Mouse (Mus musculus) embryonic facial prominence, embryonic 12.5 days (tissue): ENCODE results near the gene Erc2. TPM values are rescaled to one million over a fixed set of nuclear protein-coding genes. Genes with fewer than 3 reads are reported as not detected.

Experiments
- ATAC-seq: fragments of 200-750 bp; cut with Nextera tagmentation; 2 replicates; pipeline ENCODE4 v1.8.0; 2017; ENCODE audit not compliant: insufficient number of reproducible peaks, insufficient read depth, low FRiP score, low TSS enrichment
- H3K27ac ChIP-seq: fragments of 300-500 bp; sonication (generic); 2 replicates; pipeline ENCODE4 v1.5.1; 2016; ENCODE audit warnings: mild to moderate bottlenecking
- H3K27me3 ChIP-seq: fragments of 300-500 bp; sonication (generic); 2 replicates; pipeline ENCODE4 v1.6.1; 2016; ENCODE audit warnings: mild to moderate bottlenecking, moderate library complexity
- H3K36me3 ChIP-seq: fragments of 300-500 bp; sonication (generic); 2 replicates; pipeline ENCODE4 v1.6.1; 2016; ENCODE audit warnings: mild to moderate bottlenecking
- H3K4me1 ChIP-seq: fragments of 300-500 bp; sonication (generic); 2 replicates; pipeline ENCODE4 v1.6.1; 2016
- H3K4me2 ChIP-seq: fragments of 300-500 bp; sonication (generic); replicated peaks from 2 replicates; pipeline ENCODE4 v1.6.1; 2016; ENCODE audit warnings: mild to moderate bottlenecking, moderate library complexity
- H3K4me3 ChIP-seq: fragments of 300-500 bp; sonication (generic); 2 replicates; pipeline ENCODE4 v1.5.1; 2016; ENCODE audit warnings: mild to moderate bottlenecking
- H3K9ac ChIP-seq: fragments of 300-500 bp; sonication (generic); 2 replicates; pipeline ENCODE4 v1.6.1; 2016; ENCODE audit warnings: mild to moderate bottlenecking, moderate library complexity
- H3K9me3 ChIP-seq: fragments of 300-500 bp; sonication (generic); 2 replicates; pipeline ENCODE4 v1.6.1; 2016; ENCODE audit warnings: mild to moderate bottlenecking, moderate library complexity
- WGBS: fragments of 180-500 bp; shearing (Covaris S2); methylation state at CpG from one replicate; pipeline ENCODE4 v1.1.7; 2016; 5-methylcytosine and 5-hydroxymethylcytosine counted together
- polyA plus RNA-seq: library from polyadenylated mRNA; unstranded; fragments of >200 nt; fragmentation: Nextera tagmentation; extraction: Ambion mirVana; gene quantifications from 2 replicates; pipeline ENCODE4 v1.2.1, GENCODE M21; 2016

Gene Erc2
- polyA plus RNA-seq, 1 experiment from 2014 or later, result 12.0 TPM

- Histone ChIP-seq H3K36me3 (no peaks in the 10 kb centered on the region), H3K4me1 (peaks cover 3% of the 10 kb centered on the region; the same call in 1 of the 2 replicates), H3K27me3 (no peaks in the 10 kb centered on the region), H3K9me3 (no peaks in the 10 kb centered on the region), H3K4me2 (no peak overlapping the region), H3K4me3 (no peak overlapping the region), H3K9ac (no peak overlapping the region), H3K27ac (no peak overlapping the region)
- ATAC-seq, result no peak
- 67% methylated on average over 7 of the region's 7 CpGs for WGBS
These were observed 704.2 kb downstream of the Erc2 start for GRCm38 (mm10) chr14:28326456-28326855.

- Histone ChIP-seq H3K27ac (no peak overlapping the region), H3K27me3 (no peaks in the 10 kb centered on the region), H3K4me3 (no peak overlapping the region), H3K9ac (no peak overlapping the region), H3K4me2 (no peak overlapping the region), H3K9me3 (no peaks in the 10 kb centered on the region), H3K4me1 (peaks cover 22% of the 10 kb centered on the region), H3K36me3 (no peaks in the 10 kb centered on the region)
- ATAC-seq, result no peak
- WGBS, result 41% methylated on average over 8 of the region's 8 CpGs
These were observed 706.3 kb downstream of the Erc2 start for GRCm38 (mm10) chr14:28328512-28328911.

GRCm38 (mm10) chr14:28331108-28331507, 708.9 kb downstream of the Erc2 start:
- ATAC-seq, result no peak
- Histone ChIP-seq H3K27me3 (no peaks in the 10 kb centered on the region), H3K4me3 (no peak overlapping the region), H3K9me3 (no peaks in the 10 kb centered on the region), H3K4me2 (no peak overlapping the region), H3K9ac (no peak overlapping the region), H3K36me3 (no peaks in the 10 kb centered on the region), H3K4me1 (peaks cover 33% of the 10 kb centered on the region), H3K27ac (no peak overlapping the region)
- 79% methylated on average over 5 of the region's 5 CpGs for WGBS

GRCm38 (mm10) chr14:28332351-28332953, 710.2 kb downstream of the Erc2 start:
- peaks cover 33% of the 10 kb centered on the region for H3K4me1 ChIP-seq
- no peak overlapping the region for H3K9ac ChIP-seq
- peak overlapping the region; percentile 65 for H3K27ac ChIP-seq
- H3K4me3 ChIP-seq, result no peak overlapping the region
- H3K9me3 ChIP-seq, result no peaks in the 10 kb centered on the region
- no peak overlapping the region for H3K4me2 ChIP-seq
- no peaks in the 10 kb centered on the region for H3K36me3 ChIP-seq
- peak; percentile 69; the same call in 1 of the 2 replicates for ATAC-seq
- WGBS, result 13% methylated on average over 3 of the region's 3 CpGs
- H3K27me3 ChIP-seq, result no peaks in the 10 kb centered on the region

- no peak overlapping the region for H3K9ac ChIP-seq
- H3K27ac ChIP-seq, result no peak overlapping the region
- no peaks in the 10 kb centered on the region for H3K36me3 ChIP-seq
- H3K4me2 ChIP-seq, result no peak overlapping the region
- no peak overlapping the region for H3K4me3 ChIP-seq
- H3K9me3 ChIP-seq, result no peaks in the 10 kb centered on the region
- ATAC-seq, result no peak
- WGBS, result 93% methylated on average over 3 of the region's 3 CpGs
- H3K27me3 ChIP-seq, result no peaks in the 10 kb centered on the region
- peaks cover 5% of the 10 kb centered on the region for H3K4me1 ChIP-seq
These were observed 716.9 kb downstream of the Erc2 start for GRCm38 (mm10) chr14:28339146-28339545.

- H3K4me3 ChIP-seq, result no peak overlapping the region
- 0 out of 2 replicates have a peak, but pooled peaks have one; percentile 60 for ATAC-seq
- H3K36me3 ChIP-seq, result no peaks in the 10 kb centered on the region
- WGBS, result 53% methylated on average over 1 of the region's 1 CpGs
- H3K9ac ChIP-seq, result no peak overlapping the region
- H3K27me3 ChIP-seq, result no peaks in the 10 kb centered on the region
- H3K9me3 ChIP-seq, result no peaks in the 10 kb centered on the region
- no peaks in the 10 kb centered on the region for H3K4me1 ChIP-seq
- no peak overlapping the region for H3K27ac ChIP-seq
- no peak overlapping the region for H3K4me2 ChIP-seq
These were observed 726.9 kb downstream of the Erc2 start for GRCm38 (mm10) chr14:28349129-28349528.

GRCm38 (mm10) chr14:28356031-28356430, 733.8 kb downstream of the Erc2 start:
- H3K4me3 ChIP-seq, result no peak overlapping the region
- no peaks in the 10 kb centered on the region for H3K4me1 ChIP-seq
- ATAC-seq, result no peak
- no peak overlapping the region for H3K27ac ChIP-seq
- no peaks in the 10 kb centered on the region for H3K9me3 ChIP-seq
- no peaks in the 10 kb centered on the region for H3K36me3 ChIP-seq
- H3K9ac ChIP-seq, result no peak overlapping the region
- H3K4me2 ChIP-seq, result no peak overlapping the region
- no peaks in the 10 kb centered on the region for H3K27me3 ChIP-seq

- Histone ChIP-seq H3K4me2 (no peak overlapping the region), H3K4me1 (no peaks in the 10 kb centered on the region), H3K36me3 (no peaks in the 10 kb centered on the region), H3K9ac (no peak overlapping the region), H3K4me3 (no peak overlapping the region), H3K27me3 (no peaks in the 10 kb centered on the region), H3K27ac (no peak overlapping the region), H3K9me3 (no peaks in the 10 kb centered on the region)
- ATAC-seq, result no peak
- 75% methylated on average over 4 of the region's 4 CpGs for WGBS
These were observed 737.3 kb downstream of the Erc2 start for GRCm38 (mm10) chr14:28359502-28359901.

- no peak overlapping the region for H3K4me2 ChIP-seq
- no peak overlapping the region for H3K27ac ChIP-seq
- no peaks in the 10 kb centered on the region for H3K36me3 ChIP-seq
- no peak for ATAC-seq
- no peak overlapping the region for H3K4me3 ChIP-seq
- H3K27me3 ChIP-seq, result no peaks in the 10 kb centered on the region
- H3K4me1 ChIP-seq, result no peaks in the 10 kb centered on the region
- WGBS, result 96% methylated on average over 4 of the region's 4 CpGs
- no peaks in the 10 kb centered on the region for H3K9me3 ChIP-seq
- no peak overlapping the region for H3K9ac ChIP-seq
These were observed 737.8 kb downstream of the Erc2 start for GRCm38 (mm10) chr14:28359983-28360382.

GRCm38 (mm10) chr14:28362336-28362735, 740.1 kb downstream of the Erc2 start:
- whole genome bisulfite sequencing, result 23% methylated on average over 4 of the region's 4 CpGs
- no peaks in the 10 kb centered on the region for H3K27me3 ChIP-seq
- H3K36me3 ChIP-seq, result no peaks in the 10 kb centered on the region
- H3K27ac ChIP-seq, result no peak overlapping the region
- no peak overlapping the region for H3K4me3 ChIP-seq
- no peak for ATAC-seq
- H3K9me3 ChIP-seq, result no peaks in the 10 kb centered on the region
- H3K4me2 ChIP-seq, result no peak overlapping the region
- no peak overlapping the region for H3K9ac ChIP-seq
- no peaks in the 10 kb centered on the region for H3K4me1 ChIP-seq

GRCm38 (mm10) chr14:28370713-28371112, 748.5 kb downstream of the Erc2 start:
- Histone ChIP-seq H3K4me2 (no peak overlapping the region), H3K27me3 (no peaks in the 10 kb centered on the region), H3K4me1 (peaks cover 4% of the 10 kb centered on the region), H3K27ac (no peak overlapping the region), H3K4me3 (no peak overlapping the region), H3K9me3 (no peaks in the 10 kb centered on the region), H3K36me3 (no peaks in the 10 kb centered on the region), H3K9ac (no peak overlapping the region)
- ATAC-seq, result no peak
- 67% methylated on average over 8 of the region's 8 CpGs for whole genome bisulfite sequencing

- H3K4me2 ChIP-seq, result no peak overlapping the region
- H3K27ac ChIP-seq, result no peak overlapping the region
These were observed 749.4 kb downstream of the Erc2 start for GRCm38 (mm10) chr14:28371651-28372050.

More at GRCm38 (mm10) chr14:28371651-28372050, 749.4 kb downstream of the Erc2 start:
- WGBS, result 43% methylated on average over 10 of the region's 10 CpGs
- no peak overlapping the region for H3K4me3 ChIP-seq
- no peaks in the 10 kb centered on the region for H3K27me3 ChIP-seq
- H3K36me3 ChIP-seq, result no peaks in the 10 kb centered on the region
- no peaks in the 10 kb centered on the region for H3K9me3 ChIP-seq
- peaks cover 13% of the 10 kb centered on the region for H3K4me1 ChIP-seq
- ATAC-seq, result no peak
- H3K9ac ChIP-seq, result no peak overlapping the region
